Mouse (Mus musculus) frontal cortex, adult 2 months (tissue): ENCODE measurements around the gene Cd3g. TPM values are rescaled to one million over a fixed set of nuclear protein-coding genes. Genes with fewer than 3 reads are reported as not detected.
"Not testable (repeated sequence)": the region's sequence is repeated elsewhere in the genome, so short reads cannot be mapped to it uniquely, and the experiment has no call there.

Source experiments
- DNase-seq, 2 experiments: peaks; one replicate each; pipeline ENCODE4 v3.0.0; 2022; ENCODE audit warnings: low spot score in 1 of 2; ENCODE audit errors: extremely low spot score in 1 of 2
- polyA plus RNA-seq: library from polyadenylated mRNA; depleted of rRNA; stranded (reverse); fragments of >200 nt; gene quantifications from 2 replicates; pipeline ENCODE4 v1.2.3, GENCODE M21; 2012

The Cd3g gene
- polyA plus RNA-seq, 1 experiment = not detected

GRCm38 (mm10) chr9:44986976-44987375 lies 6.7 kb upstream of the Cd3g start:
- no peak for DNase-seq

GRCm38 (mm10) chr9:44986242-44986781 lies 6.1 kb upstream of the Cd3g start:
- DNase-seq = no peak

- DNase-seq = no peak
These were observed 5.5 kb upstream of the Cd3g start for GRCm38 (mm10) chr9:44985721-44986161.

GRCm38 (mm10) chr9:44983001-44983400 lies 2.8 kb upstream of the Cd3g start:
- no peak for DNase-seq

- DNase-seq = no peak
These were observed 2.3 kb upstream of the Cd3g start for GRCm38 (mm10) chr9:44982531-44982930.

- no peak for DNase-seq
These were observed 1.9 kb upstream of the Cd3g start for GRCm38 (mm10) chr9:44982081-44982480.

GRCm38 (mm10) chr9:44981676-44982075 lies 1.4 kb upstream of the Cd3g start, which contains the start of gene Cd3d:
Gene Cd3d (plus strand): TSS chr9:44981786.
- DNase-seq = no peak

GRCm38 (mm10) chr9:44981104-44981503 lies 873 bp upstream of the Cd3g start:
- no peak for DNase-seq

- DNase-seq = no peak
These were observed 425 bp downstream of the Cd3g start for GRCm38 (mm10) chr9:44979806-44980205.

- DNase-seq = no peak
These were observed 2.4 kb downstream of the Cd3g start for GRCm38 (mm10) chr9:44977813-44978212.

GRCm38 (mm10) chr9:44969450-44969849 lies 10.8 kb downstream of the Cd3g start:
- peak in 1 of 2 experiments; percentile 20 for DNase-seq

GRCm38 (mm10) chr9:44967763-44968162 lies 12.5 kb downstream of the Cd3g start:
- not testable (repeated sequence) for DNase-seq

- peak in 1 of 2 experiments; percentile 76 for DNase-seq
These were observed 13.4 kb downstream of the Cd3g start for GRCm38 (mm10) chr9:44966815-44967242.

GRCm38 (mm10) chr9:44965833-44966466 lies 14.3 kb downstream of the Cd3g start:
- no peak for DNase-seq

- DNase-seq = peak; percentile 98 to 100
These were observed 15.0 kb downstream of the Cd3g start, which contains the start of gene Ube4a for GRCm38 (mm10) chr9:44965126-44965832. Gene Ube4a (minus strand): TSS chr9:44965600.

GRCm38 (mm10) chr9:44954432-44954831 lies 25.8 kb downstream of the Cd3g start:
- no peak for DNase-seq

GRCm38 (mm10) chr9:44947836-44948235 lies 32.4 kb downstream of the Cd3g start:
- DNase-seq = no peak

GRCm38 (mm10) chr9:44946185-44946695 lies 34.0 kb downstream of the Cd3g start:
- DNase-seq = no peak

- DNase-seq = no peak
These were observed 37.8 kb downstream of the Cd3g start for GRCm38 (mm10) chr9:44942421-44942820.

GRCm38 (mm10) chr9:44941756-44942155 lies 38.5 kb downstream of the Cd3g start:
- no peak for DNase-seq

- DNase-seq = no peak
These were observed 58.7 kb downstream of the Cd3g start for GRCm38 (mm10) chr9:44921543-44921942.
